Mouse (Mus musculus): ENCODE measurements around the gene Mrgprd. TPM values are rescaled to one million over a fixed set of nuclear protein-coding genes. Genes with fewer than 3 reads are reported as not detected.

The Mrgprd gene
- polyA plus RNA-seq, 1 experiment: not detected

DNA sequence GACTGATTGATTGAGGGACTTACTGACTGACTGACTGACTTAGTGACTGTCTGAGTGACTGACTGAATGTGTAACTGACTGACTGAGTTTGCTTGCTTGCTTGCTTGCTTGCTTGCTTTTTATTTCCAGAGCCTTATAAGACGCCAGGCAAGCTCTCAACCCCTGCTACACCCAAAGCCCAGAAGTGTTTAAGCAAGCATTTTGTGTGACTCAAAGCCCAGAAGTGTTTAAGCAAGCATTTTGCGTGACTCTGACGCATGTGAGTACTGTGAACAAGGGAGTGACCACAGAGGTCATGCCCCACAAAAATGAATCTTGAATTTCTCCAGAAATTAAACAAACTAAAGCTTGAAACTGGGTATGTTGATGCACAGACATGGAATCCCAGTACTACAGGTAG, 30.3 kb upstream of the Mrgprd start:
- TF ChIP-seq POLR2A (IDR thresholded peaks at IDR 0.05; ENCODE audit: borderline replicate concordance, insufficient read depth, low read length) (no peak), CTCF (IDR thresholded peaks at IDR 0.05; ENCODE audit: borderline replicate concordance, insufficient read depth, low read depth, low read length) (no peak)
- 70% methylated on average over 3 of the region's 3 CpGs for WGBS
- DNase-seq: no peak
- Histone ChIP-seq H3K4me1 (ENCODE audit: control insufficient read depth, insufficient read depth, low read length) (peaks cover 36% of the 10 kb centered on the region), H3K27ac (ENCODE audit: insufficient read depth, low read length) (no peak overlapping the region), H3K4me3 (replicated peaks; ENCODE audit: insufficient read depth, low read depth, low read length) (no peak overlapping the region), H3K27me3 (ENCODE audit: control insufficient read depth, insufficient read depth, low read length) (no peaks in the 10 kb centered on the region)

DNA sequence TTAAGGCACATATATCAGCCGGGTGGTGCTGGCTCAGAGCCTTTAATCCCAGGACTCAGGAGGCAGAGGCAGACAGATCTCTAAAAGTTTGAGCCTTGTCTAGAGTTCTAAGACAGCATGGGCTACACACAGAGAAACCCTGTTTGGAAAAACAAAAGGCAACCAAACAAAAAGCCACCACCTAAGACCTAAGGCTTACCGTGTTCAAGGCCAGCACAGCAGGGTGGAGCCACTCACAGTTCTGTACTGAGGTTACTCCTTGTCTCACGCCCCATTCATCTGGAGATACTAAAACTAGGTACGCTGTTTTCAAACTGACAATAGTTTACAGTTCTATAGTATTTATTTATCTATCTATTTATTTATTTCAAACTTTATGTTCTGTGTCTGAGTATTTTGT, 29.2 kb upstream of the Mrgprd start:
- Histone ChIP-seq H3K27ac (ENCODE audit: insufficient read depth, low read length) (no peak overlapping the region), H3K27me3 (ENCODE audit: control insufficient read depth, insufficient read depth, low read length) (no peaks in the 10 kb centered on the region), H3K4me3 (replicated peaks; ENCODE audit: insufficient read depth, low read depth, low read length) (no peak overlapping the region), H3K4me1 (ENCODE audit: control insufficient read depth, insufficient read depth, low read length) (peaks cover 40% of the 10 kb centered on the region)
- 84% methylated on average over 4 of the region's 4 CpGs for WGBS
- no peak for TF ChIP-seq CTCF (IDR thresholded peaks at IDR 0.05; ENCODE audit: borderline replicate concordance, insufficient read depth, low read depth, low read length)
- TF ChIP-seq POLR2A (IDR thresholded peaks at IDR 0.05; ENCODE audit: borderline replicate concordance, insufficient read depth, low read length): no peak
- DNase-seq: no peak

DNA sequence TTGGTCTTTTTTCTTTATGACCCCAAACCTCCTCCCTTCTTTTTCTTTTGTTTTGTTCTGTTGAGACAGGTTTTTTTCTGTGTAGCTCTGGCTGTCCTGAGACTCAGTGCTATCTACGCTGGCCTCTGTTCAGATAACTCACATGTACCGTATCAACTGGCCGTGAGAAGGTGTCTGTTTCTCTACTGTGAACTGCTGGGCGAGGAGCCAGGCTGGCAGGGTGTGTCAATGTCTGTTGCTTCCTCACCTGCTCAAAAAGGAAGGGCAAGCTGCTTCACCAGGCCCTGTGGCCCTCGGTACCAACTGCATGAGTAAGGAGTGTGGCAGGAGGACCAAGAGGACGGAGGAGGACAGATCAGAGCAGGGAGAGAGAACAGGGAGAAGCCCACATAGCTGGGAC, 27.2 kb upstream of the Mrgprd start:
- Histone ChIP-seq H3K27ac (ENCODE audit: insufficient read depth, low read length) (peak overlapping the region; percentile 4), H3K4me1 (ENCODE audit: control insufficient read depth, insufficient read depth, low read length) (peaks cover 27% of the 10 kb centered on the region), H3K4me3 (replicated peaks; ENCODE audit: insufficient read depth, low read depth, low read length) (no peak overlapping the region), H3K27me3 (ENCODE audit: control insufficient read depth, insufficient read depth, low read length) (no peaks in the 10 kb centered on the region)
- WGBS: 16% methylated on average over 6 of the region's 6 CpGs
- TF ChIP-seq CTCF (IDR thresholded peaks at IDR 0.05; ENCODE audit: borderline replicate concordance, insufficient read depth, low read depth, low read length) (no peak), POLR2A (IDR thresholded peaks at IDR 0.05; ENCODE audit: borderline replicate concordance, insufficient read depth, low read length) (no peak)
- DNase-seq: peak; percentile 84 to 90

DNA sequence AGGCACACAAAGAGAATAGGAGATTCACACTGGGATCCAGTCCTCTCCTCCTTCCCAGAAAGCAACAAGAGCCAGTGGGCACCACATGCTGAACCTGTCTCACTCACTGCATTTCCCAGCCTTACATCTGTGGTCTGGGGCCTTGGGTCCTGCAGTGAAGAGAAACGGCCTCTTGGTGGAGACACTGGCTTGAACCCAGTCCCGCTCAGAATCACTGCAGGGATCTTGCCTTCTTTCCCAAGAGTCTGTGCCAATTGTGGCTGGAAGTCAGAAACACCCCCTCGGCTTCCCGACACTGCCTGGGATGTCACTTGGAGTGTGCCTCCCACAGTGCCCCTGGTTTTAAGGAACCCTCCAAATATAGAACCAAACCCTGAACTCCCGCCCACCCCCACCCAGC, 25.3 kb upstream of the Mrgprd start:
- Histone ChIP-seq H3K27ac (ENCODE audit: insufficient read depth, low read length) (0 out of 2 replicates have a peak overlapping the region, but pooled peaks have one; percentile 15), H3K4me3 (replicated peaks; ENCODE audit: insufficient read depth, low read depth, low read length) (no peak overlapping the region), H3K4me1 (ENCODE audit: control insufficient read depth, insufficient read depth, low read length) (peaks cover 24% of the 10 kb centered on the region), H3K27me3 (ENCODE audit: control insufficient read depth, insufficient read depth, low read length) (no peaks in the 10 kb centered on the region)
- 15% methylated on average over 5 of the region's 5 CpGs for WGBS
- TF ChIP-seq POLR2A (IDR thresholded peaks at IDR 0.05; ENCODE audit: borderline replicate concordance, insufficient read depth, low read length) (no peak), CTCF (IDR thresholded peaks at IDR 0.05; ENCODE audit: borderline replicate concordance, insufficient read depth, low read depth, low read length) (peak; percentile 73)
- DNase-seq: peak; percentile 73 to 74

DNA sequence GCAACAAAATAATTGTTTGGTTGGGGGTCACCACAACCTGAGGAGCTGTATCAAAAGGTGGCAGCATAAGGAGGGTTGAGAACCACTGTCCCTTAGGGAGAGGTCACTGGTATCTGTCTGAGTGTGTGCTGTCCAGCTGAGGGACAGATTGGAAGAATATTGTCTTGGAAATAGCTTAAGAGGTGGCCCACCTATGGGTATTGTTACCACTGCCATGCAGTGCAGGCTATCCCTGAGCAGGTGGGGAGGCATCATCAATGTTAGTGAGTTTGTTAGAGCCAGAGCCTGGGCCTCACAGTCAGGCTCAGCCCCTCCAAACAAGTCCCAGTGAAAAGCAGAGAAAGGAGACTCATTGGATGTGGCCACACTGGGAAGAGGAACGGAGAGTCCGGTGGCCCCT, 22.8 kb upstream of the Mrgprd start:
- H3K27me3 ChIP-seq (ENCODE audit: control insufficient read depth, insufficient read depth, low read length): no peaks in the 10 kb centered on the region
- no peak overlapping the region for H3K4me3 ChIP-seq (replicated peaks; ENCODE audit: insufficient read depth, low read depth, low read length)
- TF ChIP-seq CTCF (IDR thresholded peaks at IDR 0.05; ENCODE audit: borderline replicate concordance, insufficient read depth, low read depth, low read length): no peak
- no peak for TF ChIP-seq POLR2A (IDR thresholded peaks at IDR 0.05; ENCODE audit: borderline replicate concordance, insufficient read depth, low read length)
- no peak overlapping the region for H3K27ac ChIP-seq (ENCODE audit: insufficient read depth, low read length)
- 95% methylated on average over 2 of the region's 2 CpGs for WGBS
- H3K4me1 ChIP-seq (ENCODE audit: control insufficient read depth, insufficient read depth, low read length): peaks cover 24% of the 10 kb centered on the region
- DNase-seq: no peak

DNA sequence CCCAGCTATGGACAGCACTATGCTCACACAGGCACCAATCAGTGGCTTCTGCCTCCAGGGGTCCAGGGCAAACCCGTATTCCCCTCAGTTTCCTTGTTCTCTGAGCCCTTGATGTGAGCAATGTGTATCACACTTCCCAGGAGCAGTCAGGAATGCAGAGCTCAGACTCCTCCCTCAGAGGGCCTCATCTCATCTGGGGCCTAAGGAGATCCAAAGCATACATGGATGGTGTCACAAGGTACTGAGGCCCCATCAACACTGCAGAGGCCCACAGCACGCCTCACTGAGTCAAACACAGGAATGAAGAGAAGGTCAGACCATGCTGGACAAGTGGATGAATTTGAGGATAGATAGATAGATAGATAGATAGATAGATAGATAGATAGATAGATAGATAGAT, 21.9 kb upstream of the Mrgprd start:
- DNase-seq: no peak
- no peaks in the 10 kb centered on the region for H3K27me3 ChIP-seq (ENCODE audit: control insufficient read depth, insufficient read depth, low read length)
- 81% methylated on average over 2 of the region's 2 CpGs for WGBS
- H3K27ac ChIP-seq (ENCODE audit: insufficient read depth, low read length): no peak overlapping the region
- H3K4me3 ChIP-seq (replicated peaks; ENCODE audit: insufficient read depth, low read depth, low read length): no peak overlapping the region
- TF ChIP-seq CTCF (IDR thresholded peaks at IDR 0.05; ENCODE audit: borderline replicate concordance, insufficient read depth, low read depth, low read length) (no peak), POLR2A (IDR thresholded peaks at IDR 0.05; ENCODE audit: borderline replicate concordance, insufficient read depth, low read length) (no peak)
- H3K4me1 ChIP-seq (ENCODE audit: control insufficient read depth, insufficient read depth, low read length): peaks cover 19% of the 10 kb centered on the region

DNA sequence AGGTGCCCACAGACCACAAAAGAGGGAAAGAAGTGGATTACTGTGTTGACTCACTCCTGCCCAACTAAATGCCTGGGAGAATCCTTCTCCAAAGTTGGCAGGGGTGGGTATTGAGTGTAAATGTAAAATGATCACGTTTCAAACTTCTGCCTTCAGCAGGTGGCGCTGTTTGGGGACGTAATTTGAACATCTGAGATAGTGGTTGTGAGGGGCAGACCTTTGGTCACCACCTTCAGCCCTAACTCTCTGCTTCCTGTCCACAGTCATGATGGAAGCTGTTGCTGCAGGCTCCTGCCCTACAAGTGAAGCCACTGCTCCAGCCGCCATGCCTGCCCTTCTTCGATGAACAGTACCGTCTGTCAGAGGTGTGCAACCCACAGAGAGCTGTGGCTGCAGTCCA, 20.8 kb upstream of the Mrgprd start:
- WGBS: 22% methylated on average over 6 of the region's 6 CpGs

DNA sequence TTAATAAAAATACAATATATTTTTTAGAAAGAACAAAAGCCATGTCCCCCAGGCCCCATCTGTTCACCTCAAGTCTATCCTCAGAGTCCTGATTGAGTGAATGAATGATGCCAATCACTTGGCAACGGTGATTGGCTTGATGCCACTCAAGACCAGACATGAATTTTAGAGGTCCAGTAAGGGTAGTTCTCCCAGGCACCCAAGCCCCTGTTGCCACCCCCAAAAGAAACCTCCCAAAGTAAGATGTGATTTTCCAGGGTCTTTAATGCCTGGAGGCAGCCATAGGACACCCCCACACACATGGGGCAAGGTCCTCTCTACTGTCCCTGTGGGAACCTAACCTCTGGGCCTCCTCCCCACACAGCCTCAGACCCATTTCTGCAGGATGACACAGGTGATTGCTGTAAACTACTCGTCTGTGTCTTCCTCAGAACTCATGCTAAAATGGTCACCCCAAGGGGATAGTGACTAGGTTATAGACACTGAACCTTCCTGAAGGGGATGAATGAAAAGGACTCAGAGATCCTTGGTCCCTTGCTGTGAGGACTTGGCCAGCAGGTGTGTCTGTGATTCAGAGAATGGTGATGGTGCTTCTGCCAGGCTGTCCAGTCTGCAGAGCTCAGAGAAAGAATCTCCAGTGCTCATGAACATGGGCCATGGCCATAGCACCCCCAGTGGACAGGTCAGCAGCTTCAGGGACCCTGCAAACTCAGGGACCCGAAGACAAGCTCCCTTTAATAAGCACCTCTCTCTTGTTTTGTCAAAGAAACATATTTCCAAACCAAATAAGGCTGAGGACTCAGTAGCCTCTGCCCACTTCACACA, 15.8 kb upstream of the Mrgprd start:
- peak; percentile 66 to 73 for DNase-seq
- H3K4me3 ChIP-seq (replicated peaks; ENCODE audit: insufficient read depth, low read depth, low read length): no peak overlapping the region
- WGBS: 19% methylated on average over 3 of the region's 3 CpGs
- no peaks in the 10 kb centered on the region for H3K27me3 ChIP-seq (ENCODE audit: control insufficient read depth, insufficient read depth, low read length)
- peak overlapping the region; percentile 92 for H3K27ac ChIP-seq (ENCODE audit: insufficient read depth, low read length)
- TF ChIP-seq CTCF (IDR thresholded peaks at IDR 0.05; ENCODE audit: borderline replicate concordance, insufficient read depth, low read depth, low read length): peak; percentile 44; the same call in 1 of the 2 replicates
- no peak for TF ChIP-seq POLR2A (IDR thresholded peaks at IDR 0.05; ENCODE audit: borderline replicate concordance, insufficient read depth, low read length)
- H3K4me1 ChIP-seq (ENCODE audit: control insufficient read depth, insufficient read depth, low read length): peaks cover 21% of the 10 kb centered on the region

More for the DNA sequence above, 20.8 kb upstream of the Mrgprd start:
- peak; percentile 43 to 64 for DNase-seq
- TF ChIP-seq CTCF (IDR thresholded peaks at IDR 0.05; ENCODE audit: borderline replicate concordance, insufficient read depth, low read depth, low read length): peak; percentile 39; the same call in 1 of the 2 replicates
- TF ChIP-seq POLR2A (IDR thresholded peaks at IDR 0.05; ENCODE audit: borderline replicate concordance, insufficient read depth, low read length): no peak
- Histone ChIP-seq H3K27me3 (ENCODE audit: control insufficient read depth, insufficient read depth, low read length) (no peaks in the 10 kb centered on the region), H3K4me1 (ENCODE audit: control insufficient read depth, insufficient read depth, low read length) (peaks cover 21% of the 10 kb centered on the region), H3K4me3 (replicated peaks; ENCODE audit: insufficient read depth, low read depth, low read length) (no peak overlapping the region), H3K27ac (ENCODE audit: insufficient read depth, low read length) (no peak overlapping the region)
